Mouse (Mus musculus): Measurements from ENCODE around the gene Gja6. TPM values are rescaled to one million over a fixed set of nuclear protein-coding genes. Genes with fewer than 3 reads are reported as not detected.

The Gja6 gene
- polyA plus RNA-seq (2015; fragmentation: Nextera tagmentation; extraction: Ambion mirVana), result 0.33 and 0.79 TPM in 2 replicates

GRCm38 (mm10) chrX:160906952-160907351 is at the start of gene Gja6:
Gene Gja6, minus strand, starts transcription at chrX:160907052.
- no peaks in the 10 kb centered on the region for H3K4me1 ChIP-seq
- 71% methylated on average over 4 of the region's 4 CpGs for WGBS

GRCm38 (mm10) chrX:160949583-160949982 is 42.7 kb upstream of the Gja6 start:
- WGBS, result 73% methylated on average over 2 of the region's 2 CpGs
- Histone ChIP-seq H3K9me3 (replicated peaks) (no peaks in the 10 kb centered on the region), H3K9ac (no peak overlapping the region), H3K4me2 (replicated peaks) (no peak overlapping the region), H3K36me3 (no peaks in the 10 kb centered on the region), H3K4me3 (replicated peaks) (no peak overlapping the region), H3K4me1 (no peaks in the 10 kb centered on the region), H3K27ac (replicated peaks) (no peak overlapping the region), H3K27me3 (0 out of 2 replicates have a peak, but pooled peaks cover 8% of the 10 kb centered on the region)
- ATAC-seq (ENCODE audit: insufficient number of reproducible peaks, low FRiP score, low TSS enrichment, low read depth), result no peak

More at GRCm38 (mm10) chrX:160906952-160907351, at the start of gene Gja6:
- H3K27me3 ChIP-seq, result no peaks in the 10 kb centered on the region; the same call in 1 of the 2 replicates
- H3K27ac ChIP-seq (replicated peaks), result no peak within 1 kb of the TSS
- H3K36me3 ChIP-seq, result no peaks in the 10 kb centered on the region
- no peak within 1 kb of the TSS for H3K4me2 ChIP-seq (replicated peaks)
- no peak within 1 kb of the TSS for H3K9ac ChIP-seq
- ATAC-seq (ENCODE audit: insufficient number of reproducible peaks, low FRiP score, low TSS enrichment, low read depth), result no peak
- H3K4me3 ChIP-seq (replicated peaks), result no peak within 1 kb of the TSS
- no peaks in the 10 kb centered on the region for H3K9me3 ChIP-seq (replicated peaks)

- H3K4me3 ChIP-seq (replicated peaks), result no peak overlapping the region
- H3K4me2 ChIP-seq (replicated peaks), result no peak overlapping the region
- no peak overlapping the region for H3K27ac ChIP-seq (replicated peaks)
- WGBS, result 58% methylated on average over 4 of the region's 4 CpGs
- no peaks in the 10 kb centered on the region for H3K4me1 ChIP-seq
- no peaks in the 10 kb centered on the region for H3K9me3 ChIP-seq (replicated peaks)
- 0 out of 2 replicates have a peak, but pooled peaks cover 3% of the 10 kb centered on the region for H3K27me3 ChIP-seq
- no peak overlapping the region for H3K9ac ChIP-seq
- no peak for ATAC-seq (ENCODE audit: insufficient number of reproducible peaks, low FRiP score, low TSS enrichment, low read depth)
- H3K36me3 ChIP-seq, result no peaks in the 10 kb centered on the region
Measured at GRCm38 (mm10) chrX:160944722-160945121, 37.9 kb upstream of the Gja6 start.

- ATAC-seq (ENCODE audit: insufficient number of reproducible peaks, low FRiP score, low TSS enrichment, low read depth), result no peak
- no peak overlapping the region for H3K9ac ChIP-seq
- H3K27me3 ChIP-seq, result no peaks in the 10 kb centered on the region
- H3K4me1 ChIP-seq, result no peaks in the 10 kb centered on the region
- H3K4me3 ChIP-seq (replicated peaks), result no peak overlapping the region
- no peaks in the 10 kb centered on the region for H3K36me3 ChIP-seq
- no peak overlapping the region for H3K4me2 ChIP-seq (replicated peaks)
- H3K9me3 ChIP-seq (replicated peaks), result no peaks in the 10 kb centered on the region
- 44% methylated on average over 1 of the region's 1 CpGs for WGBS
- H3K27ac ChIP-seq (replicated peaks), result no peak overlapping the region
Measured at GRCm38 (mm10) chrX:160935541-160935940, 28.7 kb upstream of the Gja6 start.

GRCm38 (mm10) chrX:160930656-160931055 is 23.8 kb upstream of the Gja6 start:
- Histone ChIP-seq H3K9ac (no peak overlapping the region), H3K4me2 (replicated peaks) (no peak overlapping the region), H3K27ac (replicated peaks) (no peak overlapping the region), H3K4me1 (no peaks in the 10 kb centered on the region), H3K36me3 (no peaks in the 10 kb centered on the region), H3K4me3 (replicated peaks) (no peak overlapping the region), H3K9me3 (replicated peaks) (no peaks in the 10 kb centered on the region), H3K27me3 (no peaks in the 10 kb centered on the region)
- ATAC-seq (ENCODE audit: insufficient number of reproducible peaks, low FRiP score, low TSS enrichment, low read depth), result no peak

- no peaks in the 10 kb centered on the region for H3K9me3 ChIP-seq (replicated peaks)
- H3K9ac ChIP-seq, result no peak overlapping the region
- 97% methylated on average over 1 of the region's 1 CpGs for WGBS
- no peaks in the 10 kb centered on the region for H3K4me1 ChIP-seq
- H3K27me3 ChIP-seq, result no peaks in the 10 kb centered on the region
- H3K4me3 ChIP-seq (replicated peaks), result no peak overlapping the region
- H3K4me2 ChIP-seq (replicated peaks), result no peak overlapping the region
- no peaks in the 10 kb centered on the region for H3K36me3 ChIP-seq
- no peak overlapping the region for H3K27ac ChIP-seq (replicated peaks)
- no peak for ATAC-seq (ENCODE audit: insufficient number of reproducible peaks, low FRiP score, low TSS enrichment, low read depth)
Measured at GRCm38 (mm10) chrX:160928870-160929269, 22.0 kb upstream of the Gja6 start.

GRCm38 (mm10) chrX:160919022-160919637 is 12.3 kb upstream of the Gja6 start:
- Histone ChIP-seq H3K27me3 (no peaks in the 10 kb centered on the region), H3K9me3 (replicated peaks) (no peaks in the 10 kb centered on the region), H3K4me1 (no peaks in the 10 kb centered on the region), H3K27ac (replicated peaks) (no peak overlapping the region), H3K4me3 (replicated peaks) (no peak overlapping the region), H3K9ac (no peak overlapping the region), H3K36me3 (no peaks in the 10 kb centered on the region), H3K4me2 (replicated peaks) (no peak overlapping the region)
- ATAC-seq (ENCODE audit: insufficient number of reproducible peaks, low FRiP score, low TSS enrichment, low read depth), result no peak
- 94% methylated on average over 3 of the region's 3 CpGs for WGBS

GRCm38 (mm10) chrX:160906477-160906876 is 375 bp downstream of the Gja6 start:
- Histone ChIP-seq H3K4me3 (replicated peaks) (no peak overlapping the region), H3K9me3 (replicated peaks) (no peaks in the 10 kb centered on the region), H3K9ac (no peak overlapping the region), H3K27me3 (no peaks in the 10 kb centered on the region; the same call in 1 of the 2 replicates), H3K27ac (replicated peaks) (no peak overlapping the region), H3K4me1 (no peaks in the 10 kb centered on the region), H3K36me3 (no peaks in the 10 kb centered on the region), H3K4me2 (replicated peaks) (no peak overlapping the region)
- WGBS, result 85% methylated on average over 4 of the region's 4 CpGs
- ATAC-seq (ENCODE audit: insufficient number of reproducible peaks, low FRiP score, low TSS enrichment, low read depth), result no peak

- H3K36me3 ChIP-seq, result no peaks in the 10 kb centered on the region
- no peaks in the 10 kb centered on the region; the same call in 1 of the 2 replicates for H3K27me3 ChIP-seq
- H3K9me3 ChIP-seq (replicated peaks), result no peaks in the 10 kb centered on the region
- no peak overlapping the region for H3K9ac ChIP-seq
- no peak overlapping the region for H3K4me2 ChIP-seq (replicated peaks)
- 61% methylated on average over 4 of the region's 4 CpGs for WGBS
- H3K4me1 ChIP-seq, result no peaks in the 10 kb centered on the region
- ATAC-seq (ENCODE audit: insufficient number of reproducible peaks, low FRiP score, low TSS enrichment, low read depth), result no peak
- no peak overlapping the region for H3K27ac ChIP-seq (replicated peaks)
- no peak overlapping the region for H3K4me3 ChIP-seq (replicated peaks)
Measured at GRCm38 (mm10) chrX:160905913-160906312, 939 bp downstream of the Gja6 start.

- no peaks in the 10 kb centered on the region; the same call in 1 of the 2 replicates for H3K27me3 ChIP-seq
- no peaks in the 10 kb centered on the region for H3K4me1 ChIP-seq
- no peaks in the 10 kb centered on the region for H3K9me3 ChIP-seq (replicated peaks)
- no peak overlapping the region for H3K4me3 ChIP-seq (replicated peaks)
- ATAC-seq (ENCODE audit: insufficient number of reproducible peaks, low FRiP score, low TSS enrichment, low read depth), result no peak
- H3K36me3 ChIP-seq, result no peaks in the 10 kb centered on the region
- H3K4me2 ChIP-seq (replicated peaks), result no peak overlapping the region
- no peak overlapping the region for H3K27ac ChIP-seq (replicated peaks)
- WGBS, result 65% methylated on average over 2 of the region's 2 CpGs
- no peak overlapping the region for H3K9ac ChIP-seq
Measured at GRCm38 (mm10) chrX:160905041-160905678, 1.7 kb downstream of the Gja6 start.

- no peak for ATAC-seq (ENCODE audit: insufficient number of reproducible peaks, low FRiP score, low TSS enrichment, low read depth)
- Histone ChIP-seq H3K4me1 (no peaks in the 10 kb centered on the region), H3K9ac (no peak overlapping the region), H3K27me3 (no peaks in the 10 kb centered on the region; the same call in 1 of the 2 replicates), H3K4me2 (replicated peaks) (no peak overlapping the region), H3K9me3 (replicated peaks) (no peaks in the 10 kb centered on the region), H3K27ac (replicated peaks) (no peak overlapping the region), H3K36me3 (no peaks in the 10 kb centered on the region), H3K4me3 (replicated peaks) (no peak overlapping the region)
- 78% methylated on average over 2 of the region's 2 CpGs for WGBS
Measured at GRCm38 (mm10) chrX:160901118-160901517, 5.7 kb downstream of the Gja6 start.

- no peak for ATAC-seq (ENCODE audit: insufficient number of reproducible peaks, low FRiP score, low TSS enrichment, low read depth)
- H3K27me3 ChIP-seq, result peaks cover 2% of the 10 kb centered on the region; the same call in 1 of the 2 replicates
- no peaks in the 10 kb centered on the region for H3K9me3 ChIP-seq (replicated peaks)
- no peak overlapping the region for H3K9ac ChIP-seq
- no peaks in the 10 kb centered on the region for H3K36me3 ChIP-seq
- 33% methylated on average over 1 of the region's 1 CpGs for WGBS
- H3K4me2 ChIP-seq (replicated peaks), result no peak overlapping the region
- no peaks in the 10 kb centered on the region for H3K4me1 ChIP-seq
- no peak overlapping the region for H3K27ac ChIP-seq (replicated peaks)
- no peak overlapping the region for H3K4me3 ChIP-seq (replicated peaks)
Measured at GRCm38 (mm10) chrX:160892077-160892476, 14.8 kb downstream of the Gja6 start.

Data from embryonic facial prominence, embryonic 15.5 days (tissue).